Mouse (Mus musculus) liver, postnatal 0 days (tissue): ENCODE measurements around the gene Slc30a4.

Experiments used
- CTCF ChIP-seq: sonication (generic); IDR thresholded peaks from 2 replicates; pipeline ENCODE4 v1.5.1; 2016; ENCODE audit warnings: antibody characterized with exemption, low read depth
- EP300 ChIP-seq: IDR thresholded peaks from 2 replicates; pipeline ENCODE4 v1.6.1; 2016; ENCODE audit warnings: antibody characterized with exemption, low read depth, mild to moderate bottlenecking

DNA sequence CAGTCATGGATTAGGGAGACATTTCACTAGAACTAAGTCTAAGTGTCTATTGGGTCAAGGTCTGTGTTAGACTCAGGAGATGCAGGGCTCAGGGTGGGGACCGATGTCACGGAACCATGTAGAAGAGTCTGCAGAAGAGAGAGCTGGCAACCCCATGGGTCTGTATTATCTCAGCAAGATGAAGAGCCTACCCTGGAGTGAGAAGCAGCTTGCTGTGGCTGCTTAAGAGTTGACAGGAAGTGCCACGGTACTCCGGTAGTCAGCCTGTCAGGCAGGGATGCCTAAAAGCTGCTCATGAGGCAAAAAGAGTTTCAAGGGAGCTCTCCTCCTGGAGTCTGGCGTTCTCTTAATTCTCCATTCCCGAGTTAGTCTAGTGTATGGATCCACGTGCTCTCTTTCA is 42.6 kb downstream of the Slc30a4 start:
- no peak for TF ChIP-seq CTCF
- no peak for TF ChIP-seq EP300
